Mouse (Mus musculus): ENCODE data around the gene Arrb2. TPM values are rescaled to one million over a fixed set of nuclear protein-coding genes. Genes with fewer than 3 reads are reported as not detected.
"Not testable (repeated sequence)": the region's sequence is repeated elsewhere in the genome, so short reads cannot be mapped to it uniquely, and the experiment has no call there.

Arrb2 gene
- total RNA-seq, 2 experiments from 2014 or later, result 11.0 TPM

GRCm38 (mm10) chr11:70444667-70445066 is 12.2 kb downstream of the Arrb2 start:
- no peak for DNase-seq

- DNase-seq, result no peak
Observed at GRCm38 (mm10) chr11:70446756-70447155, 14.3 kb downstream of the Arrb2 start.

- DNase-seq, result no peak
Observed at GRCm38 (mm10) chr11:70447373-70447772, 14.9 kb downstream of the Arrb2 start.

GRCm38 (mm10) chr11:70450926-70451325 is 18.5 kb downstream of the Arrb2 start:
- DNase-seq, result no peak

- peak; percentile 94 for DNase-seq
Observed at GRCm38 (mm10) chr11:70451797-70452498, 19.5 kb downstream of the Arrb2 start, which contains the start of gene Med11. Med11 (plus strand) TSS chr11:70451919.

GRCm38 (mm10) chr11:70453261-70454044 is 21.0 kb downstream of the Arrb2 start:
- no peak for DNase-seq

GRCm38 (mm10) chr11:70458688-70459600 is 26.5 kb downstream of the Arrb2 start, which contains the start of gene Zmynd15:
Zmynd15 (plus strand) TSS chr11:70459433.
- DNase-seq, result no peak

- peak; percentile 55 for DNase-seq
Observed at GRCm38 (mm10) chr11:70459601-70460101, 27.2 kb downstream of the Arrb2 start, which contains the start of gene Cxcl16. Cxcl16 (minus strand) TSS chr11:70459984.

GRCm38 (mm10) chr11:70463970-70464369 is 31.5 kb downstream of the Arrb2 start:
- DNase-seq, result no peak

GRCm38 (mm10) chr11:70465211-70465610 is 32.8 kb downstream of the Arrb2 start:
- DNase-seq, result no peak

- DNase-seq, result peak; percentile 42
Observed at GRCm38 (mm10) chr11:70465824-70466223, 33.4 kb downstream of the Arrb2 start.

GRCm38 (mm10) chr11:70467902-70468619 is 35.6 kb downstream of the Arrb2 start:
- no peak for DNase-seq

- DNase-seq, result no peak
Observed at GRCm38 (mm10) chr11:70469764-70470163, 37.3 kb downstream of the Arrb2 start.

GRCm38 (mm10) chr11:70472716-70473115 is 40.3 kb downstream of the Arrb2 start:
- no peak for DNase-seq

GRCm38 (mm10) chr11:70473291-70473690 is 40.9 kb downstream of the Arrb2 start:
- not testable (repeated sequence) for DNase-seq

- no peak for DNase-seq
Observed at GRCm38 (mm10) chr11:70474872-70475534, 42.6 kb downstream of the Arrb2 start.

- DNase-seq, result no peak
Observed at GRCm38 (mm10) chr11:70485498-70485897, 53.1 kb downstream of the Arrb2 start.

- DNase-seq, result peak; percentile 31
Observed at GRCm38 (mm10) chr11:70487816-70488215, 55.4 kb downstream of the Arrb2 start.

- DNase-seq, result no peak
Observed at GRCm38 (mm10) chr11:70489138-70489537, 56.7 kb downstream of the Arrb2 start.

- no peak for DNase-seq
Observed at GRCm38 (mm10) chr11:70489684-70490083, 57.2 kb downstream of the Arrb2 start.
